Mouse (Mus musculus) spleen, postnatal 36 days (tissue): ENCODE results near the gene Pear1.

Experiments
- DNase-seq, 2 experiments: peaks; one replicate each; pipeline ENCODE4 v3.0.0; 2022; ENCODE audit warnings: low spot score in 2 of 2, mixed read lengths in 1 of 2

Pear1 gene

DNA sequence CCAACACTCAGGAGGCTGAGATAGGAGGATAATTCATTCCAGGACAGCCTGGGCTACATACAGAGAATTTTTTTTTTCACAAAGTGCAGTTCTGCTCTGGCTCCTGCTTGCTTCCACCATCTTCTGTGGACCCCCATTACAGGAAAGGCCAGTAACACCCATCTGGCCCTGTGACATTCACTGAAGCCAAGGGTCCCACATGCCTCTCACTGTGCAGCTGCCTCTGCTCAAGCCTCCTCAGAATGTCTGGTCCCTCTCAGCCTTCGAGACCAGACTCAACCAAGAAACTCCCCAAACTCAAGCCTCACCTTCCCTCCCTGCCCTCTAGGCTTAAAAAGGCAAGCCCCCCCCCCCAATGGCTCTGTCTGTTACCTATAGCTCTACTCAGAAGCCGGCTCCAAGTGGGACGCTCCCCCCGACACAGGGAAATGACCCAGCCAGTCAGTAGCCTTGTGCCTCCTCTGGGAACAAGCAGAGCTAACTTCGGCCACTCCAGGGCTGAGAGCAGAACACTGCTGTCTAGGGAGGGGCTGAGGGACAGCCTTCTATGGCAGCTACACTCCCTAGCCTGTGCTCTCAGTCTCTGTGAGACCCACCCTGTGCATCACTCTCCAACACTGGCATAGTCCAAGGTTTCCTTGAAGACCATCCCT lies 58.3 kb downstream of the Pear1 start:
- no peak for DNase-seq

GRCm38 (mm10) chr3:87765091-87765490 lies 59.0 kb downstream of the Pear1 start:
- peak; percentile 79 to 82 for DNase-seq

- no peak for DNase-seq
Observed at GRCm38 (mm10) chr3:87764506-87764905, 59.6 kb downstream of the Pear1 start.

DNA sequence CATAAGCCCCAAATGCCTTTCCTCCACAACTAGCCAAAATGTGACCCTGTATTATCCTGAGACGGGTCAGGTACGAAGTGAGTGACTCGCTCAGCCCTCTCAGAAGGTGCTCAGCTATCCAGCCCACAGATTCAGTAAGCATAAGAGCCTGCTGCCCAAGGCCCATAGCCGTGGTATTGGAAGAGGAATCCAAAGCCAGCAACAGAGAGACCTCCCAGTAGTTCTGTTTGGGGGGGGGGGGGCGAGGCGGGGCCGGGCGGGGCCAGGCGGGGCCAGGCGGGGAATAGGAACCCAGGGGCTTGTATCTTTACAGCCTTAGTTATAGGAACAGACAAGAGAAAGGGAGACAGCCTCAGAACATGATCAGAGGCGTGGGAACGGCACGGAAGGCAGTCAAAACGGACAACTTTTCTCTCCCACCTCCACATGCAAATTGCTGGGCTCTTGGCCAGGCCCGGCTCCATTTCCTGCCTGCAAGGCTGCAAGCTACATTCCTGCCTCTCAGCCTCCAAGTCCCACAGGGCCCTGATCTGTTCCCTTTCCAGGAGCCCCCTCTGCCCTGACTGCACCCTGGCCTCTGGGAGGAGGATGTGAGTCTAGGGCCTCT lies 60.3 kb downstream of the Pear1 start:
- peak; percentile 26 to 29 for DNase-seq

- no peak for DNase-seq
Observed at GRCm38 (mm10) chr3:87763202-87763601, 60.9 kb downstream of the Pear1 start.

DNA sequence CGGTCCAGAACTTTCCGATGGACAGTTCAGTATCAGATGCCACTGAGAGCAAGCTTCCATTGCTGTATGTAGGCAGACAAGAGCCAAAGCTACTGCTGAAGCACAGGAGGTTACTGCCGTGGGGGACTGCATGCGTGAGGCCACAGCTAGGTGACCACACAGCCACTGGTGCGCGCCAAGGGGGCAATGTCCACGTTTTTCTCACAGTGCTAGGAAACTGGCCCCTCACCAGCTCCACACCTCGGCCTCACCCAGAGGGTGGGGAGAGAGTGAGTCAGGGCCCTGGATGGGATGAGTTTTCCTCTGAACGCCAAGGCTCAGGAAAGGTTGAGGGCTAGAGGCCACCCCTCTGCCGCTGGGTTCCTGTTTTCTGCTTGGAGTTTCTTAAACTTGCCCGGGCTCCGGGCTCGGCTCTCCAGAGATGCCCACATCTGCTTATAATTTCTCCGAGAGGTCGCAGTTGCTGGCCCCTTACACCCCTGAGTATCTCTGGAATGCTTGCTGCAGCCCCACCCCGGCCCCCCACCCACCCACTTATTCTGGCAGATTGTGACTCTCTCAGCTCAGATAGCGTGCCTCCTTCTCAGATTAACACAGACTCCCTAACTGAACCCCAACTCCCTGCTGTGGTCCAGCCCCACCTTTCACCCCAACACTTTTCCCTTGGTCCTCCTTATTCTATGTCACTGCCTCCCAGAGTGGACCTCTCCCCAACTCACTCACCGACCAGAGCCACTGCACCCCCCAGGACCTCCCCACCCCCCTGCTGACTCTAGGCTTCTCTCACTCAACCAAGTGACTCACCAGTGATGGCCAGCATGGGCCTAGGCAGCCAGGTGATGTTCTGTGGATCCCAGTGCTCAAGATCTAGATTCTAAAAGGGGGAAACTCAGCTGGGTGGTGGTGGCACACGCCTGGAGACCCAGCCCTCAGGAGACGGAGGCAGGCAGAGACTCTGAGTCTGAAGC lies 62.4 kb downstream of the Pear1 start:
- DNase-seq = no peak

GRCm38 (mm10) chr3:87758641-87759040 lies 65.5 kb downstream of the Pear1 start:
- DNase-seq = no peak

GRCm38 (mm10) chr3:87756488-87756887 lies 67.6 kb downstream of the Pear1 start:
- no peak for DNase-seq

DNA sequence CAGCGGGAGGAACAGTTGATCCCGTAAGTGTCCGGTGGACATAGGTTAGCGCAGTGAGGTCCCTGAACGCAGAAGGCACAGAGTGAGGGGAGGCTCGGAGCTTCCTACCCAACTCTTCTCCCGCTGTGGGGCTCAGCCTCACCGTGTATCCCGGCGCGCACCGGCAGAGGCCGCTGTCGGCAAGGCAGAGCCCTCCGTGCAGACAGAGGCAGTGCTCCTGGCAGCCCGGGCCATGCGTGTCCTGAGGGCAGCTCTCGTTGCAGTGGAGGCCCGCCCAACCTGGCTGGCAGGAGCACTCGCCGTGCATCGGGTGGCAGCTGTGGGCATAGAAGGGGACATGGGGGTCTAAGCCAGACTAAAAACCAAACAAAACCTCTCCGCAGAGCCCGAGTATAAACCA lies 68.1 kb downstream of the Pear1 start:
- peak; percentile 69 to 71 for DNase-seq

GRCm38 (mm10) chr3:87753829-87754228 lies 70.3 kb downstream of the Pear1 start:
- DNase-seq = no peak

DNA sequence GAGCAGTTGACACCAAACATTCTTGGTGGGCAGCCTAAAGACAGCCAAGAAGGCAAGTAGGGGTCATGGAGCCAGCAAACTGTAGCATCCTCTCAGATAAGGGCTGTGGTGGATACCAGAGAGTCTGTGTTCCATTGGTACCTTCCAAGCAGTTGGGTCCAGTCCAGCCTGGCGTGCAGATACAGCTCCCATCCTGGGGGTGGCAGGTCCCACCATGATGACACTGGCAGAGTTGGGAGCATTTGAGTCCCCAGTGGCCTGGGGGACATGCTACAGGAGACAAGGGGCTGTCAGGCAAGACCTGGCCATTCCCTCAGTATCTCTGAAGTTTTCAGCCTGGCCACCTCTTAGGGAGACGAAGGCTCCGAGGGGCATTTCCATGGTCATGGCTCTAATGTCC lies 71.5 kb downstream of the Pear1 start:
- DNase-seq = no peak

- no peak for DNase-seq
Observed at GRCm38 (mm10) chr3:87749977-87750376, 74.1 kb downstream of the Pear1 start.

GRCm38 (mm10) chr3:87749036-87749435 lies 75.1 kb downstream of the Pear1 start:
- DNase-seq = peak; percentile 22 to 38

DNA sequence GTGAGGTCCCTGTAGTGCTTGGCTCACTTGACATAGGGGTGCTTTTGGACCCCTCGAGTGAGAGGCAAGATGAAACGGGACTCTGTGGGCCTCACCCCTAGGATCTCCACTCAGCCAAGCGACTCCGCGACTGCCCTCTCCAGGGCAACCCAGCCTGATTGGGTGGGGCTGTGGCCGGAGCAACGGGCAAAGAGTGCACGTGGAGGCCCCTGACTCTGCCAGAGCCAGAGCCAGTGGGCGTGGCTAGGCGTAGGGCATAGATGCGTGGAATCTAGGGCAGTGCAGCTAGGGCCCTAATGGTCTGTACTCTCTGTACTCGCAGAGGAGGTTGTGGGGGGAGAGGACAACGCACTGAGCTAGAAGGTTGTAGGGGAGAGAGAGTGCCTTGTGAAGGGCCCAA lies 75.7 kb downstream of the Pear1 start, which contains the start of gene Lrrc71:
TSS of gene Lrrc71 (minus strand) at position 195 of the 400 bp plus-strand sequence.
- DNase-seq = no peak

- DNase-seq = no peak
Observed at GRCm38 (mm10) chr3:87745036-87745659, 79.0 kb downstream of the Pear1 start.

- no peak for DNase-seq
Observed at GRCm38 (mm10) chr3:87743927-87744326, 80.2 kb downstream of the Pear1 start.

DNA sequence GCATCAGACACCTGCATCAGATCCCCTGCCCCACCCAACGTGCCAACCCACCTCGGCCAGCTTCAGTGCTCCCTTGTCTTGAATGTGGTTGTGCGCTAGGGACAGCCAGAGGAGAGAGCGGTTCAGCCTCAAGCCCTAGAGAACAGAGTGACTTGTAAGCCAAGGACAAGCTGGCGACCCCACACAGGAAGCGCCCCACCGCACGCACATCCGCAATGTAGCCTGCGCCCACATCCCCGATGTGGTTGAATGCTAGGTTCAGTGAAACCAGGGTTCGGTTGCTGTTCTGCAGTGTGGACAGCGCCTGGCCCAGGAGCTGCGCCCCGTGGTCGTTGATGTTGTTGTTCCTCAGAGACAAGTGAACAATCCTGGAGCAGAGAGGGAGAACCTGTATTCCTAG lies 81.4 kb downstream of the Pear1 start:
- peak; percentile 54 to 56 for DNase-seq

- no peak for DNase-seq
Observed at GRCm38 (mm10) chr3:87742013-87742412, 82.1 kb downstream of the Pear1 start.

DNA sequence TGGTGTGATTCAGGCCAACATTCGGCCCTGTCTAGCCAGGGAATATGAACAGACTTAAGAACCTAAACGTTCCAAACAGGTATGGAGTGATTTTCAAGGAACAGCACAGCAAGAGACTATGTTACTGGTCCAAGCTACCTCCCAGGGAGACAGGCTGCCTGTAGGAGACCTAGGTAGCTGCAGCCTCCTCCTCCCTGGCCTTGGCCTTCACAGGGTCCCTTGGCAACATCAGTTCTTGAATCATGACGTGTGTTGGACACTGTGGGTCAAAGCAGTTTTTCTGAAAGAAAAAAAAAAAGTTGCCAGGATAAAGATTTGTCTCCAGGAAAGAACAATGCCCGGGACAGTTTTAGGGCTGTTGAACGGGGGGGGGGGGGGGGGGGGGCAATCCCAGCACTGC lies 85.2 kb downstream of the Pear1 start:
- no peak for DNase-seq

DNA sequence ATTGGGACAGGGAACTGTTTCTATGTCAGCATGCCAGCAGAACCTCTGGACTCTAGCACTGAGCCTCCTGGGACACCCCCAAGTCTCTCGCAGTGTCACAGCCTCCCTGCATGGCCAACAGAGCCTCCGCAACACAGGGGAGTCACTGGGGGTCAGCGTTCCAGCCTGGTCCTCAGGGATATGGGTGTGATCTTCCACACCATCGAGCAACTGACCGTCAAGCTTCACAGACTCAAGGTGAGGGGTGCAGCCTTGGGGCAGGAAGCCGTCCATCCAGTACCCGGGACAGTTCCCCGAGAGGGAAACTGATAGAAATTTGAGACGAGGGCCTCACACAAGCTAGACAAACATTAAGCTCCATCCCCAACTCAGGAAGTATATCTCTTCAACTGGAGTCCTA lies 88.8 kb downstream of the Pear1 start:
- DNase-seq = no peak

DNA sequence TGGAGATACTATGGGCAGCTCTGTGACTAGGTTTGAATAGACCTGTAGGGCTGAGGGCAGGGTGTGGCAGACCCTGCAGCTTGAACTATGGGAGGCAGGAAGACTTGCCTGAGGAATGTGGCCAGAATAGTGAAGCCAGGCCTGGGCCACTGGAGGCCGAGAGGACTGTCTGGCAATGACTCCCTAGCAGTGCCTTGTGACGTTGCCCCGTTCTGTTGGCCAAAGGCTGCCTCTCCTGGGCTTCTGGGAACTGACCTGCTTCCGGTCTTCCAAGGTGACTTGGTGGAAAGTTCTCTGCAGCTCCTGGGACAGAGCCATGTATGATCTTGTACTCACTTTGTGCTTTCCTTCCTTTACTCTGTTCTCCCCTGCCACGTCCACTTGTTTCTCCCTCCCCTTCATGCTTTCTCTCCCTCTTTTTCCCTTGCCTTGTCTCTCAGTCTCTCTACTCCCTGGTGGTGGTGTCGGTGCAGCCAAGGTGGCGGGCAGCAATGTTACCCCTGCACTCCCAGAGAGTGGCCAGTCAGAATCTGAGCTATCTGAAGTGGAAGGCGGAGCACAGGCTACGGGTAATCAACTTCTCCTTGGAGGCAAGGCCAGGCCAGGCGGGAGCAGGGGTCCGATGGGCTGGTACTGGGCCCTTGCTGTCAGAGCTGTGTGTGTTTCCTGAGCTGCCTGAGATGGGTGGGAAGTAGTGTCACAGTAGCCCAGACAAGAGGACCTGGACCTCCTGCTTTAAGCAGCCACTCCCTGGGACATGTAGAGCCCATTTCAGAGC lies 89.9 kb downstream of the Pear1 start:
- no peak for DNase-seq
